Mouse (Mus musculus) embryonic facial prominence, embryonic 10.5 days (tissue): ENCODE measurements at regions not wholly inside any gene's neighbourhood (a gene's known extent, or its start where the extent isn't known, plus 50 kb on each side); places are given as distances from the start of the nearest gene placed in this dataset.
A peak's percentile ranks its signal among the peaks of the same experiment; 100 is the strongest.

ENCODE experiments used
- DNase-seq: peaks from one replicate; pipeline ENCODE4 v3.0.0-alpha.2; 2017; ENCODE audit warnings: low spot score
- H3K27ac ChIP-seq: fragments of 300-500 bp; sonication (generic); replicated peaks from 2 replicates; pipeline ENCODE4 v1.5.1; 2016; ENCODE audit warnings: mild to moderate bottlenecking
- H3K27me3 ChIP-seq: fragments of 300-500 bp; sonication (generic); replicated peaks from 2 replicates; pipeline ENCODE4 v1.6.1; 2016; ENCODE audit warnings: low read depth, mild to moderate bottlenecking; ENCODE audit not compliant: poor library complexity, severe bottlenecking
- H3K36me3 ChIP-seq: fragments of 300-500 bp; sonication (generic); replicated peaks from 2 replicates; pipeline ENCODE4 v1.6.1; 2016; ENCODE audit warnings: mild to moderate bottlenecking, moderate library complexity
- H3K4me1 ChIP-seq: fragments of 300-500 bp; sonication (generic); 2 replicates; pipeline ENCODE4 v1.6.1; 2016
- H3K4me3 ChIP-seq: fragments of 300-500 bp; sonication (generic); 2 replicates; pipeline ENCODE4 v1.5.1; 2016; ENCODE audit warnings: mild to moderate bottlenecking, moderate library complexity
- H3K9me3 ChIP-seq: fragments of 300-500 bp; sonication (generic); 2 replicates; pipeline ENCODE4 v1.6.1; 2016; ENCODE audit warnings: mild to moderate bottlenecking
- WGBS: fragments of 180-500 bp; shearing (Covaris S2); methylation state at CpG from one replicate; pipeline ENCODE4 v1.1.7; 2016; 5-methylcytosine and 5-hydroxymethylcytosine counted together

- Histone ChIP-seq H3K27ac (no peak overlapping the region), H3K4me3 (no peak overlapping the region), H3K36me3 (no peaks in the 10 kb centered on the region), H3K4me1 (0 out of 2 replicates have a peak, but pooled peaks cover 5% of the 10 kb centered on the region), H3K9me3 (no peaks in the 10 kb centered on the region), H3K27me3 (0 out of 2 replicates have a peak, but pooled peaks cover 6% of the 10 kb centered on the region)
- DNase-seq: no peak
Observed at GRCm38 (mm10) chr8:87268159-87268558, 204.2 kb downstream of the Cbln1 start.

DNA sequence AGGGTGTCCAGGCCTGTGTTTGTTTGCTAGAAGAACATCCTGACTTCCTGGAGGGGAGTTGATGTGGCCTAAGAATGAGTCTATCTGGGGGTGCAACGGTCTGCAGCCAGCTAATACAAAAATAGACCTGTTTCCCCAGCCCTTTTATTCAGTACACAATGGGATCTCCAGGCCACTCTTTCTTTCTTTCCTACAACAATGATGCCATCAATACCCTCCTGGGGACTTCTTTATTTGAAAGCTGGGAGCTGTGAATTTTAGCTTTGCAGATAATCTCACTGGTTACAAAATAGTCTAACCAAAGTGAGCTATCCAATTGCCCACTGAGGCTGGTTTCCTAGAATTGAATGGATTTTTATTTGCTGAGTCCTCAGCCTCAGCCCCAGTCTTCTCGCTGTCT lies 207.4 kb downstream of the Cbln1 start:
- Histone ChIP-seq H3K36me3 (no peaks in the 10 kb centered on the region), H3K4me3 (no peak overlapping the region), H3K27ac (no peak overlapping the region), H3K9me3 (no peaks in the 10 kb centered on the region), H3K27me3 (0 out of 2 replicates have a peak, but pooled peaks cover 6% of the 10 kb centered on the region), H3K4me1 (0 out of 2 replicates have a peak, but pooled peaks cover 5% of the 10 kb centered on the region)
- 47% methylated on average over 2 of the region's 2 CpGs for WGBS
- DNase-seq: no peak

DNA sequence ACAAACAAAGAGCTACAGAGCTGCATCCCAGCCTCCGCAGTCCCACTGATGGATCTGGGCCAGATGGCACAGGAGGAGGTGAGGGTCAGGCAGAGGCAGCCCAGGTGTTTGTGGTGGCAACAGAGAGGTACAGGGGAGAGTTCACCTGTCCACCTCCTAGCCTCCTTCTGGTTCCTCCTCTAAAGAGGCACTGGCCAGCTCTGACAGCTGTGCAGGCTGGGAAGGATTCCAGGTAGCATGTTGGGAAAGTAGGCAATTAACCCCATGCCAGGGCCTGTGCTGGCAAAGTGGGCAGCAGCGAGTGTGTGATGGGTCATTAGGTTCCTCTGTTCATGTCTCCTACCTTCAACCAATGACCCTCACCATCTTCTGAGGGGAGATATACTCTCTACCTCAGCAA lies 212.1 kb downstream of the Cbln1 start:
- Histone ChIP-seq H3K9me3 (no peaks in the 10 kb centered on the region), H3K4me3 (no peak overlapping the region), H3K36me3 (no peaks in the 10 kb centered on the region), H3K27ac (no peak overlapping the region), H3K27me3 (no peaks in the 10 kb centered on the region), H3K4me1 (0 out of 2 replicates have a peak, but pooled peaks cover 5% of the 10 kb centered on the region)
- WGBS: 95% methylated on average over 2 of the region's 2 CpGs
- no peak for DNase-seq

DNA sequence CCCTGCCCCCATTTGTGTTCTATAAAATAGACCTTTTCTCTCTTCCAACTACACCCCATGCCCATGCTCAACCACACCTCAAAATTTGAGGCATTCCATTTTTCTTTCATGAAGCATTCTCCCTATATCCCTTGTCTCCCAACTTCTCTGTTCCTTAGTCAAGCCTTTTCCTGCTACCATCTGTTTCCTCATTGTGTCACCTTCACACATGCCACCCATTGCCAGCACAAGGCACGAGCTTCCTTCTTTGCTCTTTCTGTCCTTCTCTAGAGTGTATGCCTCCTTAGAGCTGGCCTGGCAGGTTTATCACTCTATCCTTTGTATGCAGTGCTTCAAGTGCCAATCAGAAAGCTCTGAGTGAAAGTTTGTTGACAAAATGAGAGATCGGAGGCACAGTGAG lies 229.7 kb downstream of the Cbln1 start:
- H3K4me3 ChIP-seq: no peak overlapping the region
- no peak overlapping the region for H3K27ac ChIP-seq
- WGBS: 84% methylated on average over 2 of the region's 2 CpGs
- no peak for DNase-seq
- no peaks in the 10 kb centered on the region for H3K4me1 ChIP-seq
- no peaks in the 10 kb centered on the region for H3K36me3 ChIP-seq
- no peaks in the 10 kb centered on the region for H3K9me3 ChIP-seq
- H3K27me3 ChIP-seq: no peaks in the 10 kb centered on the region

- DNase-seq: no peak
- H3K27ac ChIP-seq: no peak overlapping the region
- 0 out of 2 replicates have a peak, but pooled peaks cover 9% of the 10 kb centered on the region for H3K27me3 ChIP-seq
- peaks cover 30% of the 10 kb centered on the region for H3K4me1 ChIP-seq
- no peak overlapping the region for H3K4me3 ChIP-seq
- 61% methylated on average over 7 of the region's 7 CpGs for WGBS
- no peaks in the 10 kb centered on the region for H3K9me3 ChIP-seq
- H3K36me3 ChIP-seq: no peaks in the 10 kb centered on the region
Observed at GRCm38 (mm10) chr8:87237181-87237580, 235.2 kb downstream of the Cbln1 start.

DNA sequence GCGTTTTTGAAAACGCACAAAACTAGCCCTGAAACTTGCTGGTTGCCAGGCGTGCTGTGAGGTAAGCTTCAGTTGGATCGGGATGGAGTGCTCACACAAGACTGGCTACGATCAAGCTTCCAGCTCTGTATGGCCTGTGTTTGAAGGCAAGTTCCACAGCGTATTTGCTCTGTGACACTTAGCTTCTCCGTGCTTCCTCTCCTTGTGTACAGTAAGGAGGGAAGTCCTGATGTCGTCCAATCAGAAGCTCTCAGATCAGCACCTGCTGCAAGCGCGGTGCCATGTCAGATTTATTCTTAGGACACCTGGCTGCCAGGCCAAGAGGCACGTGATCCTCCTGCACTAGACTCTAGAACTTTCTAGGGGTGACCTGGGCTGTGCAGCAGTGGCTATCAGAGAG lies 236.0 kb downstream of the Cbln1 start:
- H3K4me3 ChIP-seq: no peak overlapping the region

GRCm38 (mm10) chr8:87235341-87236075 lies 236.9 kb downstream of the Cbln1 start:
- 0 out of 2 replicates have a peak, but pooled peaks cover 9% of the 10 kb centered on the region for H3K27me3 ChIP-seq
- WGBS: 58% methylated on average over 18 of the region's 18 CpGs
- H3K4me3 ChIP-seq: peak overlapping the region; percentile 29; the same call in 1 of the 2 replicates
- DNase-seq: peak; percentile 34
- H3K9me3 ChIP-seq: no peaks in the 10 kb centered on the region
- no peaks in the 10 kb centered on the region for H3K36me3 ChIP-seq
- H3K4me1 ChIP-seq: peaks cover 41% of the 10 kb centered on the region
- 0 out of 2 replicates have a peak overlapping the region, but pooled peaks have one; percentile 3 for H3K27ac ChIP-seq

More for the DNA sequence above, 236.0 kb downstream of the Cbln1 start:
- 87% methylated on average over 11 of the region's 11 CpGs for WGBS
- Histone ChIP-seq H3K36me3 (no peaks in the 10 kb centered on the region), H3K27ac (no peak overlapping the region), H3K4me1 (peaks cover 35% of the 10 kb centered on the region), H3K9me3 (no peaks in the 10 kb centered on the region), H3K27me3 (0 out of 2 replicates have a peak, but pooled peaks cover 9% of the 10 kb centered on the region)
- DNase-seq: no peak

DNA sequence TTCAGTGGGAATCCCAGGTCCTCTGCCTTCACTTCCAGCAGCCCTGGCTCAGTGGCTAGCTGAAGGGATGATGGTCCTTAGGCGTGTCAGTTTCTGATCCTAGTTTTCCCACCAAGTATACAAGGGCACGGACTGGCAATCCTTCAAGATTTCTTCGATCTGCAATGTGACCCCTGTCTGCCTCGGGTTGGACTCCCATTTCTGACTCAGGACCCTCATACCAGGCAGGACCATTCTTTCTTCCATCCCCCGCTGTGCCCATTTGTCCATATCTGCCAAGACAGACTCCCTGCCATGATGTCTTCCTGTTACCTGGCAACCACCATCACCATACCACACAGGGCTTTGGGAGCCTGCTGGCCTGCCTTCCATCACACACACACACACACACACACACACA lies 238.1 kb downstream of the Cbln1 start:
- WGBS: 77% methylated on average over 5 of the region's 5 CpGs
- 0 out of 2 replicates have a peak, but pooled peaks cover 9% of the 10 kb centered on the region for H3K27me3 ChIP-seq
- H3K27ac ChIP-seq: no peak overlapping the region
- DNase-seq: no peak
- no peaks in the 10 kb centered on the region for H3K36me3 ChIP-seq
- peaks cover 43% of the 10 kb centered on the region for H3K4me1 ChIP-seq
- H3K9me3 ChIP-seq: no peaks in the 10 kb centered on the region
- no peak overlapping the region for H3K4me3 ChIP-seq

- no peaks in the 10 kb centered on the region for H3K9me3 ChIP-seq
- H3K4me3 ChIP-seq: no peak overlapping the region
- peak; percentile 22 for DNase-seq
- H3K27ac ChIP-seq: no peak overlapping the region
- no peaks in the 10 kb centered on the region for H3K36me3 ChIP-seq
- WGBS: 59% methylated on average over 10 of the region's 10 CpGs
- H3K4me1 ChIP-seq: peaks cover 43% of the 10 kb centered on the region
- 0 out of 2 replicates have a peak, but pooled peaks cover 10% of the 10 kb centered on the region for H3K27me3 ChIP-seq
Observed at GRCm38 (mm10) chr8:87233805-87234331, 238.5 kb downstream of the Cbln1 start.

GRCm38 (mm10) chr8:87231762-87232161 lies 240.6 kb downstream of the Cbln1 start:
- no peak overlapping the region for H3K4me3 ChIP-seq
- H3K4me1 ChIP-seq: peaks cover 43% of the 10 kb centered on the region
- no peaks in the 10 kb centered on the region for H3K36me3 ChIP-seq
- no peaks in the 10 kb centered on the region for H3K9me3 ChIP-seq
- 0 out of 2 replicates have a peak, but pooled peaks cover 14% of the 10 kb centered on the region for H3K27me3 ChIP-seq
- no peak for DNase-seq
- WGBS: 39% methylated on average over 4 of the region's 4 CpGs
- no peak overlapping the region for H3K27ac ChIP-seq

DNA sequence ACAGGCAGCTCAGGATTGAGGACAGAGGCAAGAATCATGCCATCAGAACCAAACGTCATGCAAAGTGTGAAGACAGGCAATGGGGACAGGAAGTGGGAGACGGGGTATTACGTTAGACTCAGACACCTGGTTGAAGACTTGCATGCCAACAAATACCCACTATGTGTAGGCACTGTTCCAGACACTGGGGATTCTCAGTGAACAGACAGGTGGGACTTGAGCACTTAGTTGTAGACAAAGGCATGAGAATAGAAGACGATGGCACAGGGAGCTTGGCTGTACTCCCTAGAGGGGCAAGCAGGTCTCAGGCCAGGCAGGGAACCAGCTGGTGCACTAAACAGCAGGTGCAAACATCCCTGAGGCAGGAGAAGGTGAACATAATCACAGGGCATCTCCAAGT lies 242.3 kb downstream of the Cbln1 start:
- WGBS: 91% methylated on average over 4 of the region's 4 CpGs
- peaks cover 33% of the 10 kb centered on the region for H3K4me1 ChIP-seq

GRCm38 (mm10) chr8:87229182-87229581 lies 243.2 kb downstream of the Cbln1 start:
- no peak overlapping the region for H3K4me3 ChIP-seq
- 94% methylated on average over 6 of the region's 6 CpGs for WGBS
- DNase-seq: no peak
- H3K27me3 ChIP-seq: 0 out of 2 replicates have a peak, but pooled peaks cover 10% of the 10 kb centered on the region
- no peak overlapping the region for H3K27ac ChIP-seq
- H3K4me1 ChIP-seq: peaks cover 25% of the 10 kb centered on the region
- H3K9me3 ChIP-seq: no peaks in the 10 kb centered on the region
- H3K36me3 ChIP-seq: no peaks in the 10 kb centered on the region

More for the DNA sequence above, 242.3 kb downstream of the Cbln1 start:
- no peaks in the 10 kb centered on the region for H3K36me3 ChIP-seq
- no peak overlapping the region for H3K27ac ChIP-seq
- H3K27me3 ChIP-seq: 0 out of 2 replicates have a peak, but pooled peaks cover 10% of the 10 kb centered on the region
- no peaks in the 10 kb centered on the region for H3K9me3 ChIP-seq
- H3K4me3 ChIP-seq: no peak overlapping the region
- no peak for DNase-seq

DNA sequence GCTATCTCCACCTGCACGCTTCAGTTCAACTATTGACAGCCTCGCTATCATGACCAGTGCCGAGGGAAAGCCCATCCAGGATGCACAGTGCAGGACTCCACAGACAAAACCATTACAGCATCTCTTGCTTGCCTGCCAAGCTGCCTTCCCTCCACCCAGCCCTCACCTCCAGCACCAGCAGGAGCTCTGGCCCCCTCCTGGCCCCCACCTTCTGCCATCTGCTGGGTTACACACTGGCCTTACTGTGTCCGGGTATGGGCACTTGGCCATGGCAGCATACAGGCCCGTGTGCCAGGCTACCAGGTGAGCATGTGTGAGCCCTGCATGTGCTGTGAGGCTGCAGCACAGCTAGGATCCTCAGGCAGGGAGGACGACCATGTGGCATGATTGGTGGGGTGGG lies 243.6 kb downstream of the Cbln1 start:
- 90% methylated on average over 6 of the region's 6 CpGs for WGBS
- 0 out of 2 replicates have a peak, but pooled peaks cover 10% of the 10 kb centered on the region for H3K27me3 ChIP-seq
- H3K4me1 ChIP-seq: peaks cover 21% of the 10 kb centered on the region
- DNase-seq: no peak
- no peak overlapping the region for H3K27ac ChIP-seq
- H3K36me3 ChIP-seq: no peaks in the 10 kb centered on the region
- H3K9me3 ChIP-seq: no peaks in the 10 kb centered on the region
- H3K4me3 ChIP-seq: no peak overlapping the region
